Mouse (Mus musculus) limb, embryonic 10.5 days (tissue): ENCODE results near the gene Ntrk1. TPM values are rescaled to one million over a fixed set of nuclear protein-coding genes. Genes with fewer than 3 reads are reported as not detected.

Source experiments
- DNase-seq: peaks from one replicate; pipeline ENCODE4 v3.0.0-alpha.2; 2017; ENCODE audit warnings: low spot score
- H3K27ac ChIP-seq: fragments of 300-500 bp; sonication (generic); 2 replicates; pipeline ENCODE4 v1.5.1; 2016; ENCODE audit warnings: mild to moderate bottlenecking
- H3K27me3 ChIP-seq: fragments of 300-500 bp; sonication (generic); 2 replicates; pipeline ENCODE4 v1.6.1; 2016; ENCODE audit warnings: low read depth, mild to moderate bottlenecking; ENCODE audit not compliant: poor library complexity, severe bottlenecking
- H3K36me3 ChIP-seq: fragments of 300-500 bp; sonication (generic); 2 replicates; pipeline ENCODE4 v1.6.1; 2016; ENCODE audit warnings: mild to moderate bottlenecking, moderate library complexity
- H3K4me1 ChIP-seq: fragments of 300-500 bp; sonication (generic); 2 replicates; pipeline ENCODE4 v1.6.1; 2016
- H3K4me3 ChIP-seq: fragments of 300-500 bp; sonication (generic); 2 replicates; pipeline ENCODE4 v1.5.1; 2016; ENCODE audit warnings: mild to moderate bottlenecking, moderate library complexity
- H3K9me3 ChIP-seq: fragments of 300-500 bp; sonication (generic); replicated peaks from 2 replicates; pipeline ENCODE4 v1.6.1; 2016; ENCODE audit warnings: mild to moderate bottlenecking
- whole genome bisulfite sequencing: fragments of 180-500 bp; shearing (Covaris S2); methylation state at CpG from one replicate; pipeline ENCODE4 v1.1.7; 2016; 5-methylcytosine and 5-hydroxymethylcytosine counted together
- polyA plus RNA-seq: library from polyadenylated mRNA; unstranded; fragments of >200 nt; fragmentation: Nextera tagmentation; extraction: Ambion mirVana; gene quantifications from 2 replicates; pipeline ENCODE4 v1.2.1, GENCODE M21; 2016

Ntrk1 gene
- polyA plus RNA-seq, 1 experiment from 2014 or later: 0.29 TPM

DNA sequence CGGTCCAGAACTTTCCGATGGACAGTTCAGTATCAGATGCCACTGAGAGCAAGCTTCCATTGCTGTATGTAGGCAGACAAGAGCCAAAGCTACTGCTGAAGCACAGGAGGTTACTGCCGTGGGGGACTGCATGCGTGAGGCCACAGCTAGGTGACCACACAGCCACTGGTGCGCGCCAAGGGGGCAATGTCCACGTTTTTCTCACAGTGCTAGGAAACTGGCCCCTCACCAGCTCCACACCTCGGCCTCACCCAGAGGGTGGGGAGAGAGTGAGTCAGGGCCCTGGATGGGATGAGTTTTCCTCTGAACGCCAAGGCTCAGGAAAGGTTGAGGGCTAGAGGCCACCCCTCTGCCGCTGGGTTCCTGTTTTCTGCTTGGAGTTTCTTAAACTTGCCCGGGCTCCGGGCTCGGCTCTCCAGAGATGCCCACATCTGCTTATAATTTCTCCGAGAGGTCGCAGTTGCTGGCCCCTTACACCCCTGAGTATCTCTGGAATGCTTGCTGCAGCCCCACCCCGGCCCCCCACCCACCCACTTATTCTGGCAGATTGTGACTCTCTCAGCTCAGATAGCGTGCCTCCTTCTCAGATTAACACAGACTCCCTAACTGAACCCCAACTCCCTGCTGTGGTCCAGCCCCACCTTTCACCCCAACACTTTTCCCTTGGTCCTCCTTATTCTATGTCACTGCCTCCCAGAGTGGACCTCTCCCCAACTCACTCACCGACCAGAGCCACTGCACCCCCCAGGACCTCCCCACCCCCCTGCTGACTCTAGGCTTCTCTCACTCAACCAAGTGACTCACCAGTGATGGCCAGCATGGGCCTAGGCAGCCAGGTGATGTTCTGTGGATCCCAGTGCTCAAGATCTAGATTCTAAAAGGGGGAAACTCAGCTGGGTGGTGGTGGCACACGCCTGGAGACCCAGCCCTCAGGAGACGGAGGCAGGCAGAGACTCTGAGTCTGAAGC, 33.3 kb downstream of the Ntrk1 start:
- H3K27me3 ChIP-seq: peaks cover 16% of the 10 kb centered on the region
- peak overlapping the region; percentile 16; the same call in 1 of the 2 replicates for H3K4me3 ChIP-seq
- peaks cover 30% of the 10 kb centered on the region for H3K36me3 ChIP-seq
- H3K27ac ChIP-seq: peak overlapping the region; percentile 87
- no peaks in the 10 kb centered on the region for H3K9me3 ChIP-seq
- DNase-seq: peak; percentile 58
- 53% methylated on average over 20 of the region's 20 CpGs for WGBS
- H3K4me1 ChIP-seq: peaks cover 97% of the 10 kb centered on the region

DNA sequence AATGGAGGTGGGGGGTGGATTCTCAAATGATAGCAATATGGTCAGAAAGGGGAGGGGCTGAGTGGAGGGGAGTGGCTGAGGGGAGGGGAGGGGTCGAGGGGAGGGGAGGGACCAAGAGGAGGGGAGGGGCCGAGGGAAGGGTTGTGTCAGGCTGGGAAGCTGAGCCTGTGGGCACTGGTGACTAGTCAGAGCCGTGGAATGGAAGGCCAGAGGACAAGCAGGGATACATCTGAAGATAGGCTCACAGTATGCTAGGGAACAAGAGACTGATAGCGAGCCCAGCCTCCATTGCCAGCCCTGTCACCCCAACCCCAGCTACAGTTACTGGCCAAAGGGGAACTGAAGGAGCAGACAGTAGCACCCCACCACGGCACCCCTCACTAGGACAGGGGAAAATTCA, 36.3 kb downstream of the Ntrk1 start:
- Histone ChIP-seq H3K27me3 (peaks cover 46% of the 10 kb centered on the region), H3K36me3 (peaks cover 42% of the 10 kb centered on the region), H3K27ac (peak overlapping the region; percentile 66), H3K4me1 (peaks cover 77% of the 10 kb centered on the region), H3K4me3 (no peak overlapping the region), H3K9me3 (no peaks in the 10 kb centered on the region)
- no peak for DNase-seq
- WGBS: 62% methylated on average over 3 of the region's 5 CpGs

DNA sequence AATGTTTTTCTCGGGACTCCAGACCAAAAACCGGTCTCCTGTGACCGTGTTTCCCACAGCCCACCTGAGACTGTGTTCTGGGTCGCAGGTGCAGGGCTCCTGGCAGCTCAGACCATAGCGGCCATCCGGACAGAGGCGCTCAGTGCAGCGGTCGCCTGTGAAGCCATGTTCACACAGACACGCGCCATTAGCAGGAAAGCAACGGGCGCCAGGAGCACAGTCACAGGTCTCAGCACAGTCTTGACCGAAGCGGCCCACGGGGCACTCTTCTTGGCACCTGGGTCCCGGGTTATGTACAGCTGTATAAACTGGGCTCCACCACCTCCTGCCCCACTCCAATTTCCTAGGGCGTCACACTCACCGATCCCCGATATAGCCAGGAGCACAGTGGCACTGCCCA, 38.5 kb downstream of the Ntrk1 start:
- Histone ChIP-seq H3K4me1 (peaks cover 58% of the 10 kb centered on the region), H3K27ac (no peak overlapping the region; the same call in 1 of the 2 replicates), H3K27me3 (peaks cover 56% of the 10 kb centered on the region), H3K4me3 (no peak overlapping the region), H3K9me3 (no peaks in the 10 kb centered on the region), H3K36me3 (peaks cover 61% of the 10 kb centered on the region)
- 50% methylated on average over 20 of the region's 20 CpGs for WGBS
- DNase-seq: no peak

DNA sequence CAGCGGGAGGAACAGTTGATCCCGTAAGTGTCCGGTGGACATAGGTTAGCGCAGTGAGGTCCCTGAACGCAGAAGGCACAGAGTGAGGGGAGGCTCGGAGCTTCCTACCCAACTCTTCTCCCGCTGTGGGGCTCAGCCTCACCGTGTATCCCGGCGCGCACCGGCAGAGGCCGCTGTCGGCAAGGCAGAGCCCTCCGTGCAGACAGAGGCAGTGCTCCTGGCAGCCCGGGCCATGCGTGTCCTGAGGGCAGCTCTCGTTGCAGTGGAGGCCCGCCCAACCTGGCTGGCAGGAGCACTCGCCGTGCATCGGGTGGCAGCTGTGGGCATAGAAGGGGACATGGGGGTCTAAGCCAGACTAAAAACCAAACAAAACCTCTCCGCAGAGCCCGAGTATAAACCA, 39.0 kb downstream of the Ntrk1 start:
- Histone ChIP-seq H3K4me1 (peaks cover 55% of the 10 kb centered on the region), H3K9me3 (no peaks in the 10 kb centered on the region), H3K27ac (no peak overlapping the region; the same call in 1 of the 2 replicates), H3K27me3 (peaks cover 57% of the 10 kb centered on the region), H3K4me3 (no peak overlapping the region; the same call in 1 of the 2 replicates), H3K36me3 (peaks cover 66% of the 10 kb centered on the region)
- 3% methylated on average over 24 of the region's 24 CpGs for WGBS
- peak; percentile 92 for DNase-seq

DNA sequence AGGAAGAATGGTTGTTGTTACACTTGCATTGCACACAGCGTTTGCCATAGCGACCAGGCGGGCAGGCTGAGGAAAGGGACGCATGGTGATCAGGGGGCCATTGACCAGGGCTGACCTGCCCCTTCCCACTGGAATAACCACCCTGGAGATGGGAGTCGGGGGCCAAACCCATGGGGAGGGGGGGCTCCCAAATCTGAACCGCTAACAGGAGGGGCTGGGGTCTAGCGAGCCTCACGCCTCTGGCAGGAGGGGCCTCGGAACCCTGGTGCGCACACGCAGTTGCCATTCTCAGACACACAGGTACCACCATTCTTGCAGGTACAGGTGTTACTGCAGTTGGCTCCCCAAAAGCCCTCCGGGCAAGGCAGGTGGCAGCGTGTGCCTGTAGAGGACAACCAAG, 41.1 kb downstream of the Ntrk1 start:
- DNase-seq: no peak
- peaks cover 73% of the 10 kb centered on the region for H3K27me3 ChIP-seq

DNA sequence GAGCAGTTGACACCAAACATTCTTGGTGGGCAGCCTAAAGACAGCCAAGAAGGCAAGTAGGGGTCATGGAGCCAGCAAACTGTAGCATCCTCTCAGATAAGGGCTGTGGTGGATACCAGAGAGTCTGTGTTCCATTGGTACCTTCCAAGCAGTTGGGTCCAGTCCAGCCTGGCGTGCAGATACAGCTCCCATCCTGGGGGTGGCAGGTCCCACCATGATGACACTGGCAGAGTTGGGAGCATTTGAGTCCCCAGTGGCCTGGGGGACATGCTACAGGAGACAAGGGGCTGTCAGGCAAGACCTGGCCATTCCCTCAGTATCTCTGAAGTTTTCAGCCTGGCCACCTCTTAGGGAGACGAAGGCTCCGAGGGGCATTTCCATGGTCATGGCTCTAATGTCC, 42.4 kb downstream of the Ntrk1 start:
- Histone ChIP-seq H3K27me3 (peaks cover 76% of the 10 kb centered on the region), H3K36me3 (peaks cover 63% of the 10 kb centered on the region), H3K27ac (no peak overlapping the region), H3K4me3 (no peak overlapping the region), H3K4me1 (peaks cover 31% of the 10 kb centered on the region), H3K9me3 (no peaks in the 10 kb centered on the region)
- 94% methylated on average over 3 of the region's 3 CpGs for WGBS
- DNase-seq: no peak

More for the DNA sequence above, 41.1 kb downstream of the Ntrk1 start:
- 0 out of 2 replicates have a peak overlapping the region, but pooled peaks have one; percentile 2 for H3K27ac ChIP-seq
- H3K9me3 ChIP-seq: no peaks in the 10 kb centered on the region
- WGBS: 82% methylated on average over 13 of the region's 13 CpGs
- peaks cover 76% of the 10 kb centered on the region for H3K36me3 ChIP-seq
- no peak overlapping the region for H3K4me3 ChIP-seq
- H3K4me1 ChIP-seq: peaks cover 37% of the 10 kb centered on the region

DNA sequence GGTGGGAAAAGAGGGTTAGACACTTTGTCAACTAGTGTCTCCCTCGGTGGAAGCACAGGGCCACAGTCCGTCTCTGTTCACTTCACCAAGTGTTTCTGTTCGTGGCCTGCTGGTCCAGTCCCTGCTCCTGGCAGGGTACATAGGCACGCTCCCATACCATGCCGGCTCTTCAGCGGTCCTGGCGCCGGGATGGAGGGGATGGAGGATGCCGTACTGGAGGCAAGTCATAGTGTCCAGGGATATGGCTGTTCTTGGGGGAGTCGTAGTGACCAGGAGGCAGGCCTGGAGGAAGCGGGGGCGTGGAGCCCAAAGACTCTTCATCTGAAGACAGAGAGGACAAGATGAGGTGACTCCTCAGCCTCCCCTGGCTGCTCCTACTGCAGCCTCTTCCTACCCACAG, 45.0 kb downstream of the Ntrk1 start:
- 90% methylated on average over 12 of the region's 12 CpGs for WGBS
- Histone ChIP-seq H3K4me1 (peaks cover 30% of the 10 kb centered on the region), H3K36me3 (peaks cover 56% of the 10 kb centered on the region), H3K27ac (0 out of 2 replicates have a peak overlapping the region, but pooled peaks have one; percentile 19), H3K9me3 (no peaks in the 10 kb centered on the region), H3K27me3 (peaks cover 59% of the 10 kb centered on the region), H3K4me3 (no peak overlapping the region)
- DNase-seq: no peak

DNA sequence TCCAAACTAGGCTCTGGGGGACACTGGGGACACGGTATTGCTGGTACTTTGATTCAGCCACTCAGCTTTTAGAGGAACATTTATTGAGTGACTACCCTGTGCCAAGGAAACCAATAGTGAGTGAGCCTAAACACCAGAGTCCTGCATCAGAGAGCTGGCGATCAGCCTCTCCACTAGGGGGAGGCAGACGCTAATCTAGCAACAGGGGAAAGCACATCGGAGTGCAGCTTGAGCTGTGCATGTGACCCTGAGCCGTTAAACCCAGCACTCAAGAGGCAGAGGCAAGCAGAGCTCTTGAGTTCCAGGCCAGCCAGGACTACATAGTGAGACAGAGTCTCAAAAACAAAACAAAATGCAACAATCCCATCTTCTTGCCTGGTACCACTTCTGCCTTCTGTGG, 45.9 kb downstream of the Ntrk1 start:
- Histone ChIP-seq H3K9me3 (no peaks in the 10 kb centered on the region), H3K27me3 (peaks cover 49% of the 10 kb centered on the region), H3K4me1 (peaks cover 37% of the 10 kb centered on the region), H3K27ac (no peak overlapping the region), H3K4me3 (no peak overlapping the region), H3K36me3 (peaks cover 47% of the 10 kb centered on the region)
- peak; percentile 55 for DNase-seq
- 15% methylated on average over 5 of the region's 5 CpGs for WGBS

DNA sequence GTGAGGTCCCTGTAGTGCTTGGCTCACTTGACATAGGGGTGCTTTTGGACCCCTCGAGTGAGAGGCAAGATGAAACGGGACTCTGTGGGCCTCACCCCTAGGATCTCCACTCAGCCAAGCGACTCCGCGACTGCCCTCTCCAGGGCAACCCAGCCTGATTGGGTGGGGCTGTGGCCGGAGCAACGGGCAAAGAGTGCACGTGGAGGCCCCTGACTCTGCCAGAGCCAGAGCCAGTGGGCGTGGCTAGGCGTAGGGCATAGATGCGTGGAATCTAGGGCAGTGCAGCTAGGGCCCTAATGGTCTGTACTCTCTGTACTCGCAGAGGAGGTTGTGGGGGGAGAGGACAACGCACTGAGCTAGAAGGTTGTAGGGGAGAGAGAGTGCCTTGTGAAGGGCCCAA, 46.5 kb downstream of the Ntrk1 start, which contains the start of gene Lrrc71:
Gene Lrrc71, minus strand, starts transcription at position 195 of the 400 bp plus-strand sequence.
- Histone ChIP-seq H3K9me3 (no peaks in the 10 kb centered on the region), H3K27ac (no peak within 1 kb of the TSS), H3K36me3 (peaks cover 41% of the 10 kb centered on the region), H3K4me3 (no peak within 1 kb of the TSS), H3K4me1 (peaks cover 37% of the 10 kb centered on the region), H3K27me3 (peaks cover 43% of the 10 kb centered on the region)
- 48% methylated on average over 13 of the region's 13 CpGs for WGBS
- no peak for DNase-seq

DNA sequence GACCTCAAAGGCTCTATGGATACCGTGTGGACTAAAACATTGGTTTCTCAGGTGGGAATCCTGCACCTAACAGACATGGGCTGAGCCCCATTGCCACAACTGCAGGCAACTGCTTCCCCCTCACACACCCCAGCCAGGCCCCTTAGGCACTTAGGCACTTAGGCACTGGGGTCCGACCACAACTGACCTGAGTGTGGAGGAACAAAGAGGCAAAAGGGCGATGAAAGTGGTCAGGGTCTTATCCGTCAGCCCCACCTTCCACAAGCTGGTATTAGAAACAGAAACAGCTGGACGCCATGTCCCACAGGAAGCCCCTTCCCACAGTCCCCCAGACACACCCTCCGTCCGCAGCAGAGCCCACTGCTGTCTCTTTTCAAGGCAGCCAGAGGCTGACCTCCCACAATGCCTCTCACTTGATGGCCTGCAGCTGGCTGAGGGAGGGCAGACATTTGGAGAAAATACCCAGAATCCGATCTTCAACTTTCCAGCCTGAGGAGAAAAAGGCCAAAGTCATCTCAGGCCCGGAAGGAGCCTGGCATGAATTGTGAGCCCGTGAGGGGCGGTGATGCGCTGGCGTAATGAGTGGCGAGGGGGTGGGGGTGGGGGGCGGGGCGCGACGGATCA, 49.8 kb downstream of the Ntrk1 start:
- 20% methylated on average over 18 of the region's 18 CpGs for WGBS
- Histone ChIP-seq H3K4me3 (peak overlapping the region; percentile 35), H3K36me3 (peaks cover 12% of the 10 kb centered on the region), H3K9me3 (no peaks in the 10 kb centered on the region), H3K4me1 (peaks cover 32% of the 10 kb centered on the region), H3K27me3 (peaks cover 27% of the 10 kb centered on the region), H3K27ac (peak overlapping the region; percentile 83)
- peak; percentile 72 for DNase-seq

DNA sequence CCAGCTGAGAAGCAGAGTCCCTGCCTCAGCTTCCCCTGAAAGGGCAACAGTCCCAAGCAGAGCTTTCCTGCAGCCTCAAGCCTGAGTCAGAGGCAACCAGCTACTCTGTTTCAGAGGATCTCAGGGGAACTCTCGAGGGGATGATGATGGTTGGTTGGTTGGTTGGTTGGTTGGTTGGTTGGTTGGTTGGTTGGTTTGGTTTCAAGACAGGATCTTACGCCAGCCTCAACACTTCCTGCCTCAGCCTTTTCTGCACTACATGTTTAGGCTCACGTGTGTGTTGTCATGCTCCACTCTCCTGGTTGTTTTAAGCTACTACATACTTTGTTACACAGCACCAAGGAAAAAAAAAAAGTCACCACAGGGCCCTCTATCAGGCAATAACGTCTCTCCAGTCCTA, 51.0 kb downstream of the Ntrk1 start:
- H3K27ac ChIP-seq: no peak overlapping the region
- 89% methylated on average over 4 of the region's 4 CpGs for WGBS

DNA sequence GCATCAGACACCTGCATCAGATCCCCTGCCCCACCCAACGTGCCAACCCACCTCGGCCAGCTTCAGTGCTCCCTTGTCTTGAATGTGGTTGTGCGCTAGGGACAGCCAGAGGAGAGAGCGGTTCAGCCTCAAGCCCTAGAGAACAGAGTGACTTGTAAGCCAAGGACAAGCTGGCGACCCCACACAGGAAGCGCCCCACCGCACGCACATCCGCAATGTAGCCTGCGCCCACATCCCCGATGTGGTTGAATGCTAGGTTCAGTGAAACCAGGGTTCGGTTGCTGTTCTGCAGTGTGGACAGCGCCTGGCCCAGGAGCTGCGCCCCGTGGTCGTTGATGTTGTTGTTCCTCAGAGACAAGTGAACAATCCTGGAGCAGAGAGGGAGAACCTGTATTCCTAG, 52.2 kb downstream of the Ntrk1 start:
- H3K9me3 ChIP-seq: no peaks in the 10 kb centered on the region
- no peak overlapping the region for H3K27ac ChIP-seq
- H3K36me3 ChIP-seq: peaks cover 20% of the 10 kb centered on the region
- DNase-seq: no peak
- peaks cover 24% of the 10 kb centered on the region for H3K4me1 ChIP-seq
- H3K27me3 ChIP-seq: peaks cover 10% of the 10 kb centered on the region; the same call in 1 of the 2 replicates
- WGBS: 87% methylated on average over 16 of the region's 16 CpGs
- H3K4me3 ChIP-seq: no peak overlapping the region

More for the DNA sequence above, 51.0 kb downstream of the Ntrk1 start:
- H3K27me3 ChIP-seq: peaks cover 20% of the 10 kb centered on the region; the same call in 1 of the 2 replicates
- no peak for DNase-seq
- no peak overlapping the region for H3K4me3 ChIP-seq
- peaks cover 9% of the 10 kb centered on the region for H3K36me3 ChIP-seq
- H3K4me1 ChIP-seq: peaks cover 32% of the 10 kb centered on the region
- H3K9me3 ChIP-seq: no peaks in the 10 kb centered on the region

DNA sequence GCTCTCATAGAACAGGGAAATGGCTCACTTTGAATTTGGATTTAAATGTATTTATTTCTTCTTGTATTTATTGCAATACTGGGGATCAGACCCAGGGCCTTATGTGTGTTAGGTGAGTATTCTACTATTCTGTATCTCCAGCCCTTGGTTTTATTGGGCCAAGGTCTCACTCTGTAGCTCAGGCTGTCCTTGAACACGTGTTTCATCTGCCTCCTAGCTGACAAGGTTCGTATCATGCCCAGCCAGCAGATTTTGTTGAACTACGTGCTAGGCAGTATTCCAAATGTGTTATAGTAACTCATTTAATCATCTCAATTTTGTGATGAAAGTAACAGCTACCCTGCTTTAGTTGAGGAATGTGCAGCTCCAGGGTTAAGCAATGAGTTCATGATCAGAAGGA, 52.9 kb downstream of the Ntrk1 start:
- Histone ChIP-seq H3K4me1 (peaks cover 24% of the 10 kb centered on the region), H3K9me3 (no peaks in the 10 kb centered on the region), H3K27ac (no peak overlapping the region), H3K27me3 (peaks cover 3% of the 10 kb centered on the region; the same call in 1 of the 2 replicates), H3K4me3 (no peak overlapping the region), H3K36me3 (peaks cover 26% of the 10 kb centered on the region)
- WGBS: 89% methylated on average over 3 of the region's 3 CpGs
- DNase-seq: no peak
